Mouse (Mus musculus): ENCODE results near the gene Zfp385b. TPM values are rescaled to one million over a fixed set of nuclear protein-coding genes. Genes with fewer than 3 reads are reported as not detected.

Zfp385b gene
- total RNA-seq, 2 experiments from 2014 or later, result 2.5 to 8.4 TPM

DNA sequence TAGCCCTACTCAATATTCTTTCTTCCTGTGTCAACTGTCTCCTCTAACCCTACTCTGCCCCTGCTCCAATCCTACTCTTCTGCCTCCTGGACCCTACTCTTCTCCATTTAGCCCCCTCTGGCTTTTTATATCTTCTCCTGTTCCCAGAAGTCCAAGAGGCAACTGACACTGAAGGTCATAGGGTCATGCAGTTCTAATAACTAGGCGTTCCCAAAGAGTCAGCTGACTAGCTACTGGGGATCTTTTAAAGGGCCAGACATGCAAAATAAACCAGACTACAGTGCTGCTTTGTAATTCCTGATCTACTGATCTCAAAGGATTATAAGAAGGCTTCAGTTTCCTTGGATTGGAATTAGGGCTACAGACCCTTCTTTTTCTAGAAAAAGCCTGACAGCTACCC, 276.1 kb downstream of the Zfp385b start:
- H3K27ac ChIP-seq, result peak overlapping the region; percentile 20; the same call in 1 of the 2 replicates
- DNase-seq, result no peak
- intact Hi-C loops (cut with DNase I), result loop anchor here (5.0 to 10.0 kb wide), 2 partner anchors 64 to 159 kb away; no protein-coding TSS in a partner anchor
- H3K4me3 ChIP-seq, result no peak overlapping the region
- no peak for TF ChIP-seq CTCF (IDR thresholded peaks at IDR 0.05)

DNA sequence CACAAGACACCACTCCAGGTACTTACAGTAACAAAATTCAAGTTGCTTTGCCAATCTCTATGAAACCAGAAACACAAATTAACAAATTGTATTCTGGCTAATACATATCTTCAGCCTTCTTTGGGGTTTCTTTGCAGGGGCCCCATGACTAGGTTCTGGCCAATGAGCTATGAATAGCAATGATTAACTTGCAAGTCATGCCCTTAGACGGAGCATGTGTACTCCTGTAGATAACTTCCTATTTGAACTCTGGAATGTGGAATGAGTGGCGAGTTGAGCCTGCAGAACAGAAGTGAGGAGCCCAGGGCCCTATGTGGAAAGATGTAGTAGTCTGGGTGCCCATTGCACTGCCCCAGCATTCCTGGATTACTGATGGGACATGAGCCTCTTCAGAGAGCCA, 276.8 kb downstream of the Zfp385b start:
- intact Hi-C loops (cut with DNase I), result loop anchor here (5.0 to 10.0 kb wide), 2 partner anchors 65 to 158 kb away; no protein-coding TSS in a partner anchor
- TF ChIP-seq CTCF (IDR thresholded peaks at IDR 0.05), result no peak

DNA sequence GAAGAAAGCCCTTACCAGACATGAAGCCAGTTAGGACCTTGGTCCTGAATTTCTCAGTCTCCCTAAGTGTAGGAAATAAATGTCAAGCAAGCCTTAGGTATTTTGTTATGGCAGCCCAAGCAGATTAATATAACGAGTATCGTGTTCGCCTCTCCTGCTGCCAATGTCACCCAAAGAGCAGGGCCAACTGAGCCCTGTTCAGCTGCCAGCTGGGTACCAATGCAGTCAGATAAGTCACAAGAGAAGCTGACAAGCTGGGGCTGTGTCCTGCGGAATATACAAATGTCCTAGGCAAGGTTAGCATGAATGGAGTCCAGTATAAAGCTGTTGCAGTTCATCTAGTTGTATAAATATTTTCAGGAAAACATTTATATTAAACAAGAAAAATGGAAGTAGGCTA, 277.8 kb downstream of the Zfp385b start:
- peak; percentile 78 for DNase-seq
- no peak for TF ChIP-seq CTCF (IDR thresholded peaks at IDR 0.05)
- Histone ChIP-seq H3K27ac (peak overlapping the region; percentile 57), H3K4me3 (no peak overlapping the region)
- intact Hi-C loops (cut with DNase I), result loop anchor here (5.0 to 10.0 kb wide), 2 partner anchors 66 to 157 kb away; no protein-coding TSS in a partner anchor

More for the DNA sequence above, 276.8 kb downstream of the Zfp385b start:
- no peak for DNase-seq
- Histone ChIP-seq H3K27ac (peak overlapping the region; percentile 32; the same call in 1 of the 2 replicates), H3K4me3 (no peak overlapping the region)

GRCm38 (mm10) chr2:77540860-77541259, 278.6 kb downstream of the Zfp385b start:
- no peak for TF ChIP-seq CTCF (IDR thresholded peaks at IDR 0.05)
- no peak for DNase-seq
- Histone ChIP-seq H3K4me3 (no peak overlapping the region), H3K27ac (no peak overlapping the region)
- intact Hi-C loops (cut with DNase I), result loop anchor here (5.0 to 10.0 kb wide), 2 partner anchors 66 to 156 kb away; no protein-coding TSS in a partner anchor

DNA sequence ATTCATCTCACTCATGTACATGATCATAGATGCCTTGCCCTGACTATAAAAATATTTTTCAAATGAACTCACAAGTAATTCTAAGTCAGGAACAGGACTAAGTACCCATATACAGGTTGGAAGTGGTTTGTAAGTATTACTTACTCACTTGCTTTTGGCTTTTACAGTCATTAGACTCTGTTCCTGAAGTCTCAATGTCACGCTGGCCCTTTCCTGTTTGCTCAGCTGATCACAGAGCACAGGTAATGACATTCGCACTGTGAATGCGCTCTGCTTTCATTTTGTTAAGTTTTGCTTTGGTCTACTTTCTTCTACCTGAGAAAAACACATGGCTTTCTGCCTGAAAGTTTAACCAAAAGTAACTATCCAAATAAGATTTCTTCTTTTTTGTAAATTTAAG, 282.9 kb downstream of the Zfp385b start:
- intact Hi-C loops (cut with DNase I), result no loop called here
- DNase-seq, result no peak
- H3K27ac ChIP-seq, result no peak overlapping the region
- H3K4me3 ChIP-seq, result no peak overlapping the region
- no peak for TF ChIP-seq CTCF (IDR thresholded peaks at IDR 0.05)

- DNase-seq, result peak; percentile 32
- Histone ChIP-seq H3K4me3 (peak overlapping the region; percentile 0), H3K27ac (peak overlapping the region; percentile 64; the same call in 1 of the 2 replicates)
- intact Hi-C loops (cut with DNase I), result loop anchor here (5.0 to 10.0 kb wide), 2 partner anchors 79 to 177 kb away; no protein-coding TSS in a partner anchor
- no peak for TF ChIP-seq CTCF (IDR thresholded peaks at IDR 0.05)
These were observed 291.2 kb downstream of the Zfp385b start for GRCm38 (mm10) chr2:77528079-77528752.

- peak; percentile 27 for DNase-seq
- TF ChIP-seq CTCF (IDR thresholded peaks at IDR 0.05), result no peak
- H3K27ac ChIP-seq, result peak overlapping the region; percentile 64; the same call in 1 of the 2 replicates
- H3K4me3 ChIP-seq, result no peak overlapping the region; the same call in 1 of the 2 replicates
- intact Hi-C loops (cut with DNase I), result loop anchor here (5.0 to 10.0 kb wide), 2 partner anchors 80 to 177 kb away; no protein-coding TSS in a partner anchor
These were observed 291.8 kb downstream of the Zfp385b start for GRCm38 (mm10) chr2:77527616-77528015.

DNA sequence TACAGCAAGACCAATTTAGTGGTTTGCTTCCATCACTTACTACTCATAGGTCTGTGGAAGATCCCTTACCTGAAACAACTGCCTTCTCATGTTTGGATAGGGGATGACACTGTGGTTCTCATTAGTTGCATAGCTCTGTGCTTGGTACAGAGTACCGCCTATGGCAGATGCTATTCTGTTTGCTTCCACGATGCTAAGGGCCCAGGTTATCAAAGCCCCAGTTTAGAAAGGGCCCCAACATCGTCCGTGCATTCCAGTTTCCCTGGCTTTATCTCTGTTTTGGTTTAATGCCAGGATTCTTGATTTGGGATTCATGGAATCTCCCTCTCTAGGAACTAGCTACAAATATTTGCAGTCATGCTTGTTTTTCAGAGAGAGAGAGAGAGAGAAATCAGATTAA, 292.6 kb downstream of the Zfp385b start:
- H3K4me3 ChIP-seq, result no peak overlapping the region
- peak overlapping the region; percentile 28; the same call in 1 of the 2 replicates for H3K27ac ChIP-seq
- DNase-seq, result no peak
- intact Hi-C loops (cut with DNase I), result loop anchor here (5.0 to 10.0 kb wide), 2 partner anchors 80 to 178 kb away; no protein-coding TSS in a partner anchor
- no peak for TF ChIP-seq CTCF (IDR thresholded peaks at IDR 0.05)

GRCm38 (mm10) chr2:77526301-77526700, 293.1 kb downstream of the Zfp385b start:
- TF ChIP-seq CTCF (IDR thresholded peaks at IDR 0.05), result no peak
- H3K4me3 ChIP-seq, result no peak overlapping the region
- peak overlapping the region; percentile 28; the same call in 1 of the 2 replicates for H3K27ac ChIP-seq
- DNase-seq, result peak; percentile 45
- intact Hi-C loops (cut with DNase I), result loop anchor here (5.0 to 10.0 kb wide), 2 partner anchors 81 to 178 kb away; no protein-coding TSS in a partner anchor

- DNase-seq, result no peak
- no peak for TF ChIP-seq CTCF (IDR thresholded peaks at IDR 0.05)
- intact Hi-C loops (cut with DNase I), result loop anchor here (10.0 kb wide), 1 partner anchor 183 kb away; no protein-coding TSS in a partner anchor
These were observed 297.2 kb downstream of the Zfp385b start for GRCm38 (mm10) chr2:77522223-77522622.

DNA sequence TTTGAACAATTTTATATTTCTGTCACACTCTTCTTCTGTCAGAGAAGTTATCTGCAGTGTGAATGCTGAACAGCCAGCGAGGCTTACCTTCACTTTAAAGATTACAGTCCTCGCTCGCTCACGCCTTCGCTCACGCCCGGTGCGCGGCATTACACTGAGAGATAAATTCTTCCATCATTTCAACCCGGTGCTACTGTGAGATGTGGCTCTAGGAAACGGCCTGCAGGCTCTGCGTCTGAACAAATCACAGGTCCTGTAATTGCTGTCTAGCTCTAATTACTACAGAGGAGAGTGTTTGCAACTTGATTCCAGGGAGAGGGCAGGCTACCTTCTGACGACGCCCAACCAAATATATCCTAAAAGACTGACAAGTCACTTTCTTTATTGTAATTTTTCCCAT, 300.1 kb downstream of the Zfp385b start:
- no peak for DNase-seq
- Histone ChIP-seq H3K4me3 (peak overlapping the region; percentile 70), H3K27ac (peak overlapping the region; percentile 60)
- no peak for TF ChIP-seq CTCF (IDR thresholded peaks at IDR 0.05)
- intact Hi-C loops (cut with DNase I), result no loop called here

More at GRCm38 (mm10) chr2:77522223-77522622, 297.2 kb downstream of the Zfp385b start:
- H3K4me3 ChIP-seq, result no peak overlapping the region
- H3K27ac ChIP-seq, result no peak overlapping the region

DNA sequence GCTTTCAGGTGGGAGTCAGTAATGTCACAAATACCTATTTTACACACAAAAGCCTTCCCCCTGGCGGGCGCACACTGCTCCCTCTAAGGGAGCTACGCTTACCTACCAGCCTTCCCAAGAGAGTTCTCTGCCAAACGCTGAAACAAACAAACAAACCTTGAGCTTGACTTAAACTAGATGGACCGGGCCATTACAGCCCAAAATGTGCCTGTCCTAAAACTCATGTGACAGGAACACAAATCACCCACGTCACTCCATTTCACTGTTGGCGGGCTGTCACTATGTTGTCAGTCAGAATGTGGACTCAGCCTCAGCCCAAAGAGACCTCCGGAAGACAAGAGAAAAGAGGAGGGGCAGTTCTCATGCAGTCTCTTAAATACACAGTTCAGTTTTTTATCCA, 300.7 kb downstream of the Zfp385b start:
- Histone ChIP-seq H3K27ac (peak overlapping the region; percentile 60; the same call in 1 of the 2 replicates), H3K4me3 (peak overlapping the region; percentile 70)
- DNase-seq, result no peak
- peak; percentile 9; the same call in 1 of the 2 replicates for TF ChIP-seq CTCF (IDR thresholded peaks at IDR 0.05)
- intact Hi-C loops (cut with DNase I), result no loop called here

- intact Hi-C loops (cut with DNase I), result no loop called here
- Histone ChIP-seq H3K27ac (no peak overlapping the region), H3K4me3 (no peak overlapping the region)
- no peak for TF ChIP-seq CTCF (IDR thresholded peaks at IDR 0.05)
- no peak for DNase-seq
These were observed 302.8 kb downstream of the Zfp385b start for GRCm38 (mm10) chr2:77516606-77517005.
